Mouse (Mus musculus): Measurements from ENCODE around the gene Olfr1106. TPM values are rescaled to one million over a fixed set of nuclear protein-coding genes. Genes with fewer than 3 reads are reported as not detected.

Olfr1106 gene
- not detected for total RNA-seq (2021)
- long read RNA-seq = 0 reads

GRCm38 (mm10) chr2:87052173-87052572, at the start of gene Olfr1106:
Gene Olfr1106 (minus strand): TSS chr2:87052273.
- DNase-seq (ENCODE audit: low spot score in 2 of 2) = no peak

GRCm38 (mm10) chr2:87095908-87096307, 43.8 kb upstream of the Olfr1106 start, which contains the start of gene Olfr1109:
Gene Olfr1109 (minus strand): TSS chr2:87096008.
- no peak for DNase-seq (ENCODE audit: low spot score in 2 of 2)

- DNase-seq (ENCODE audit: low spot score in 2 of 2) = no peak
Measured at GRCm38 (mm10) chr2:87075717-87076116, 23.6 kb upstream of the Olfr1106 start, which contains the start of gene Olfr1107. Gene Olfr1107 (minus strand): TSS chr2:87075817.

GRCm38 (mm10) chr2:87036431-87036830, 15.6 kb downstream of the Olfr1106 start, which contains the start of gene Olfr1105:
Gene Olfr1105 (minus strand): TSS chr2:87036531.
- no peak for DNase-seq (ENCODE audit: low spot score in 2 of 2)

- DNase-seq (ENCODE audit: low spot score in 2 of 2) = no peak
Measured at GRCm38 (mm10) chr2:87026980-87027379, 25.1 kb downstream of the Olfr1106 start, which contains the start of gene Olfr1104. Gene Olfr1104 (minus strand): TSS chr2:87027080.

- DNase-seq (ENCODE audit: low spot score in 2 of 2) = no peak
Measured at GRCm38 (mm10) chr2:86998098-86998497, 54.0 kb downstream of the Olfr1106 start, which contains the start of gene Olfr1102. Gene Olfr1102 (plus strand): TSS chr2:86998398.

Other genes with a start within 250 kb of the Olfr1106 start
- not detected for gene Olfr141, start 242.3 kb downstream of the Olfr1106 start, total RNA-seq (2021)
- gene Olfr1094, start 227.6 kb downstream of the Olfr1106 start, total RNA-seq (2021) = not detected
- gene Olfr1095, start 200.6 kb downstream of the Olfr1106 start, total RNA-seq (2021) = not detected
- gene Gm13723, start 177.5 kb downstream of the Olfr1106 start, total RNA-seq (2021) = not detected
- gene Olfr1097, start 160.1 kb downstream of the Olfr1106 start, total RNA-seq (2021) = not detected
- not detected for gene Olfr1098, start 127.7 kb downstream of the Olfr1106 start, total RNA-seq (2021)
- not detected for gene Olfr1099, start 91.6 kb downstream of the Olfr1106 start, total RNA-seq (2021)
- gene Olfr1100, start 72.3 kb downstream of the Olfr1106 start, total RNA-seq (2021) = not detected
- gene Olfr1101, start 61.1 kb downstream of the Olfr1106 start, total RNA-seq (2021) = not detected
- gene Olfr1102, start 53.9 kb downstream of the Olfr1106 start, total RNA-seq (2021) = not detected
- not detected for gene Olfr1104, start 25.2 kb downstream of the Olfr1106 start, total RNA-seq (2021)
- gene Olfr1105, start 15.7 kb downstream of the Olfr1106 start, total RNA-seq (2021) = not detected
- gene Olfr1107, start 23.5 kb upstream of the Olfr1106 start, total RNA-seq (2021) = not detected
- not detected for gene Olfr1109, start 43.7 kb upstream of the Olfr1106 start, total RNA-seq (2021)
- not detected for gene Olfr259, start 62.3 kb upstream of the Olfr1106 start, total RNA-seq (2021)
- gene Olfr1110, start 88.0 kb upstream of the Olfr1106 start, total RNA-seq (2021) = not detected
- gene Olfr1111, start 100.4 kb upstream of the Olfr1106 start, total RNA-seq (2021) = not detected
- gene Olfr1112, start 135.5 kb upstream of the Olfr1106 start, total RNA-seq (2021) = not detected
- not detected for gene Olfr1113, start 156.7 kb upstream of the Olfr1106 start, total RNA-seq (2021)
- not detected for gene Olfr1115, start 195.7 kb upstream of the Olfr1106 start, total RNA-seq (2021)
- not detected for gene Olfr1116, start 215.3 kb upstream of the Olfr1106 start, total RNA-seq (2021)

All from layer of hippocampus, postnatal 10 days (tissue).